Mouse (Mus musculus): Measurements from ENCODE around the gene Hhipl1.

The Hhipl1 gene

GRCm38 (mm10) chr12:108305812-108306794 lies at the start of gene Hhipl1:
Gene Hhipl1, plus strand, starts transcription at chr12:108306270.
- no peak for DNase-seq (ENCODE audit: low spot score in 2 of 2)

GRCm38 (mm10) chr12:108256734-108257133 lies 49.3 kb upstream of the Hhipl1 start:
- DNase-seq (ENCODE audit: low spot score in 2 of 2), result no peak

- no peak for DNase-seq (ENCODE audit: low spot score in 2 of 2)
Measured at GRCm38 (mm10) chr12:108259322-108260049, 46.6 kb upstream of the Hhipl1 start.

GRCm38 (mm10) chr12:108260950-108261349 lies 45.1 kb upstream of the Hhipl1 start:
- no peak for DNase-seq (ENCODE audit: low spot score in 2 of 2)

GRCm38 (mm10) chr12:108264918-108265317 lies 41.2 kb upstream of the Hhipl1 start:
- no peak for DNase-seq (ENCODE audit: low spot score in 2 of 2)

- peak in 1 of 2 experiments; percentile 31 for DNase-seq (ENCODE audit: low spot score in 2 of 2)
Measured at GRCm38 (mm10) chr12:108265831-108266619, 40.0 kb upstream of the Hhipl1 start.

GRCm38 (mm10) chr12:108267653-108268052 lies 38.4 kb upstream of the Hhipl1 start:
- DNase-seq (ENCODE audit: low spot score in 2 of 2), result no peak

GRCm38 (mm10) chr12:108268970-108269369 lies 37.1 kb upstream of the Hhipl1 start:
- no peak for DNase-seq (ENCODE audit: low spot score in 2 of 2)

- no peak for DNase-seq (ENCODE audit: low spot score in 2 of 2)
Measured at GRCm38 (mm10) chr12:108269699-108270098, 36.4 kb upstream of the Hhipl1 start.

- no peak for DNase-seq (ENCODE audit: low spot score in 2 of 2)
Measured at GRCm38 (mm10) chr12:108270240-108270919, 35.7 kb upstream of the Hhipl1 start.

- DNase-seq (ENCODE audit: low spot score in 2 of 2), result no peak
Measured at GRCm38 (mm10) chr12:108271351-108272142, 34.5 kb upstream of the Hhipl1 start.

GRCm38 (mm10) chr12:108272143-108272635 lies 33.9 kb upstream of the Hhipl1 start:
- no peak for DNase-seq (ENCODE audit: low spot score in 2 of 2)

GRCm38 (mm10) chr12:108273466-108274312 lies 32.4 kb upstream of the Hhipl1 start:
- no peak for DNase-seq (ENCODE audit: low spot score in 2 of 2)

- no peak for DNase-seq (ENCODE audit: low spot score in 2 of 2)
Measured at GRCm38 (mm10) chr12:108274313-108274595, 31.8 kb upstream of the Hhipl1 start.

- peak in 1 of 2 experiments; percentile 32 for DNase-seq (ENCODE audit: low spot score in 2 of 2)
Measured at GRCm38 (mm10) chr12:108274661-108275507, 31.2 kb upstream of the Hhipl1 start, which contains the start of gene Ccdc85c. Gene Ccdc85c, minus strand, starts transcription at chr12:108275425.

GRCm38 (mm10) chr12:108275508-108275890 lies 30.6 kb upstream of the Hhipl1 start:
- peak; percentile 93 to 94 for DNase-seq (ENCODE audit: low spot score in 2 of 2)

GRCm38 (mm10) chr12:108275920-108276822 lies 29.9 kb upstream of the Hhipl1 start:
- DNase-seq (ENCODE audit: low spot score in 2 of 2), result peak; percentile 46 to 62

Measured in right cerebral cortex, adult 2 months (tissue).